Mouse (Mus musculus) CD4-positive naive resting alpha-beta T cell, adult 57 days (primary cell): ENCODE data around the gene Pced1a. TPM values are rescaled to one million over a fixed set of nuclear protein-coding genes. Genes with fewer than 3 reads are reported as not detected.

Experiments
- total RNA-seq: library from RNA; stranded (reverse); gene quantifications from one replicate; pipeline ENCODE4 v1.2.4, GENCODE M21; 2023

The Pced1a gene
- total RNA-seq = 26.0 TPM

DNA sequence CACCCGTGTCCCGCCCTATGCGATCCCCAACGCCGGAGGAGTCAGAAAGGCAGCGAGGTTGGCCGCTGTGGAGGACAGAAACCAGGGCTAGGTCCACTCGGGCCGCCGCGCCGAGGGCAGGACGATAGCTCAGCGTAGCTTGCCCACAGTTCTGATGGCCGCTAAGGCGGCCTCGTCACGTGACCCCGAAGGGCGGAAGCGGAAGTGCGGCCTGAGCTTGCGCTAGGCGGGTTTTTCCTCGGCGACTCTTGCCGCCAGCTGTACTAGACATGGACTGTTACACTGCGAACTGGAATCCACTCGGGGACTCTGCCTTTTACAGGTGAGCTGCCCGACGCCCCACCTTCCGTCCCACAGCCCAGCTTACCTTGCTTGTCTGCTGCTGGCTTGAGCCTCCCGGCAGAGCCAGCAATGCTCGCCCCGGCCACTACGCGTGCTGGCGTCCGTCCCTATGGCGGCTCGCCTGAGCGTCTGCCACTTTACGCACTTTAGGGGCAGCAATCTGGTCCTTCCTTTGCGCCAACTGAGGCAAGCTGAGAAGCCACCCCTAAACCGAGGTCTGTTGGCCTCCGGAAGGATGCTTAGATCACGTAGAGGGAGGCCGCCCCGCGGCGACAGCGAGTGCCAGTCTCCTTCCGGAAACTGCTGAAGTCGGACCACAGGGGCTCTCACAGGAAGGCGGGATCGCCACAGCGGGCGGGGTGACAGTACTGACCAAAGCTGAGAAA, at the start of gene Pced1a, which contains the start of gene Vps16:
Gene Pced1a (minus strand): TSS at position 576 of the 728 bp plus-strand sequence.
Gene Vps16 (plus strand): TSS at position 214 of the 728 bp plus-strand sequence.

DNA sequence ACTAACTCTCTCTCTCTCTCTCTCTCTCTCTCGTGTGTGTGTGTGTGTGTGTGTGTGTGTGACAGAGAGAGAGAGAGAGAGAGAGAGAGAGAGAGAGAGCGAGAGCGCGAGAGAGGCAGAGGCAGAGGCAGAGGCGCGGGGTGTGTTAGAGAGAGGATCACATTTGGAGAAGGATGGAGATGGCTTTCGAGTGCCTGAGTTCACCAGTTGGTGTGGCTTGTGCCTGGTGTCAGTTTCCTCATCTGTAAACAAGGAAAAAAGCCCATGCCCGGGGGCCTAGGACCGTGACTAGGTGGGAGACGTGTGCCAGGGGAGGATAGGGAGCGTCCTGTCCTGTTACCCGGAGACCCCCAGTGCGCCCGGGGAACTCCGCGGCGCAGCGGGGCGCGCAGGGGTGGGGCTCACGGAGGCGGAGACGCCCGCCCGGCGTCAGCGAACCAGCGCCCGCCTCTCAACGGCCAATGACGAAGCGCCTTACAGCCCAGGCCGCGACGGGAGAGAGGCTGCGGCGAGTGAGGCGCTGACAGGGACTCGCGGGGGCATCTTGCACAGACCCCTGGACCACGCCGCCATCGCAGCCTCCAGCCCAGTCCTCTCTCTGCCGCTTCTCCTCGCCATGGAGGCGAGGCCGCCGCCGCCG, 25.4 kb upstream of the Pced1a start, which contains the start of gene Ptpra:
Gene Ptpra (plus strand): TSS at position 485 of the 640 bp plus-strand sequence.

GRCm38 (mm10) chr2:130406178-130406577, 18.3 kb downstream of the Pced1a start, which contains the start of gene Tmem239:
Tmem239 (plus strand) TSS chr2:130406478.

DNA sequence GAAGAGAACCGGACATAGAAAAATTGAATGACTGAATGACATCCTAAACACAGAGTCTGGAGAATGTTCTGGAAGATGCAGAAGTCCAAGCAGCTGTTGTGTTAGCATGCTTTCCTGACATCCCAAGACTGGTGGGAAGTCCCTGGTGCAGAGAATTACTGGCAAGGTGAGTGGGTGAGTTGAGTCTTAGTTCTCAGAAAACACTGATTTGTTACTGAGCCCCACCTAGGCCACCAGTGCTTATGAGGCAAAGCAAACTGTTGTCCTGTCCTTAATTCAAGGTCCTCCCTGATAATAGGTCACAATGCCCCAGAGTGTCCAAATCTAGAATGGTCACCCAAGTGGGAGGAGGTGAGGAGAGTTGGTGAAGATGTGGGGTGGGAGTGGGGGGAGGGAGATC, 19.6 kb downstream of the Pced1a start, which contains the start of the genes Gm28372 and 1700020A23Rik:
Gene Gm28372 (plus strand): TSS at position 301 of the 400 bp plus-strand sequence.
Gene 1700020A23Rik (plus strand): TSS at position 321 of the 400 bp plus-strand sequence.

DNA sequence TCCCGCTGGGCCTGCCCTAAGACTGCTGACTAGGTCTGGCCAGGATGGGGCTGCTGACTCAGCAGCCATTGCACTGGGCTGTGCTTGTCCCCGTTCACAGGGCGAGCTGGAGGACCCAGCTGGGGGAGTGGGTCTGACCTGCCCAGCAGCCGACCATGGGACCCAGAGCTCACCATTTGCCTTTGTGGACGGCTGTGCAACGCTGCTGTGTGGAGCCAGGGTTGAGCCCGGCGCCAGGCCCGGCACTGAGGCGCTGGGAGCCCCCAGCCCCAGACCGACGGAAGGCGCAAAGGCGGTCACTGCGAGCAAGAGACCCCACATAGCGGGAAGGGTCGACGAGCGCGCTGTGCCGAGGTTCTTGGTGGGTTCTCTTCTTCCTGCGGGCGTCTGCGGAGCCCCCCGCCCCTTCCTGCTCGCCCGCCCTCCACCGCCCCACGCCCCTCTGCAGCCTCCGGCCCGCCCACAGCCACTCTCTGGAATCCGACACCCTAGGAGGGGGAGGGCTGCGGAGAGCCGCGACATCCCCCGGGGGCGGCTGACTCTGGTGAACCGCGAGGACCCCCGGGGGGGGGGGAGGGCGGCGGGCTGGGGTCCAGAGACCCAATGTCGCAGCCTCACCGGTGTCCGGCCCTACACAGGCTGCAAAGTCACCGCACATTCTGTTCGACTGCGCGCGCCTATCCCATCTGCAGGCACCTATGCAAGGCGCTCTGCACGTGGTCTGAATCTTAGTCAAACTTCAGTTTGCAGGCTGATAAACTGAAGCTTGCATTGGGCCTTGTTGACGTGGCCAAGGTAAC, 27.1 kb downstream of the Pced1a start, which contains the start of gene Cpxm1:
Gene Cpxm1 (minus strand): TSS at position 389 of the 800 bp plus-strand sequence.

Other genes starting within 250 kb of the Pced1a start
- gene Snrpb, start 245.3 kb downstream of the Pced1a start, total RNA-seq = 191 TPM
- gene Tmc2, start 229.5 kb downstream of the Pced1a start, total RNA-seq = not detected
- gene Nop56, start 150.3 kb downstream of the Pced1a start, total RNA-seq = 424 TPM
- 127 TPM for gene Idh3b, start 140.2 kb downstream of the Pced1a start, total RNA-seq
- not detected for gene Ebf4, start 129.5 kb downstream of the Pced1a start, total RNA-seq
- 0.65 TPM for gene Cpxm1, start 27.1 kb downstream of the Pced1a start, total RNA-seq
- gene Gm28372, start 19.5 kb downstream of the Pced1a start, total RNA-seq = not detected
- gene 1700020A23Rik, start 19.4 kb downstream of the Pced1a start, total RNA-seq = not detected
- not detected for gene Tmem239, start 18.2 kb downstream of the Pced1a start, total RNA-seq
- gene Vps16, start 362 bp downstream of the Pced1a start, total RNA-seq = 132 TPM
- gene Ptpra, start 25.6 kb upstream of the Pced1a start, total RNA-seq = 129 TPM
- gene Mrps26, start 139.0 kb upstream of the Pced1a start, total RNA-seq = 62.3 TPM
- not detected for gene Oxt, start 151.5 kb upstream of the Pced1a start, total RNA-seq
- not detected for gene Avp, start 157.9 kb upstream of the Pced1a start, total RNA-seq
- gene Fastkd5, start 205.3 kb upstream of the Pced1a start, total RNA-seq = 7.8 TPM
- gene Ubox5, start 205.3 kb upstream of the Pced1a start, total RNA-seq = 4.5 TPM
- gene Lzts3, start 218.1 kb upstream of the Pced1a start, total RNA-seq = 4.3 TPM
- gene Ddrgk1, start 240.0 kb upstream of the Pced1a start, total RNA-seq = 136 TPM
- gene Itpa, start 242.9 kb upstream of the Pced1a start, total RNA-seq = 15.7 TPM